Mouse (Mus musculus) neural tube, embryonic 15.5 days (tissue): ENCODE results near the gene Wfdc15b. TPM values are rescaled to one million over a fixed set of nuclear protein-coding genes. Genes with fewer than 3 reads are reported as not detected.
"Not testable (repeated sequence)": the region's sequence is repeated elsewhere in the genome, so short reads cannot be mapped to it uniquely, and the experiment has no call there.

ENCODE experiments used
- ATAC-seq: fragments of 200-750 bp; cut with Nextera tagmentation; 2 replicates; pipeline ENCODE4 v1.8.0; 2017; ENCODE audit warnings: mild to moderate bottlenecking, moderate TSS enrichment, moderate library complexity; ENCODE audit not compliant: low FRiP score
- H3K27ac ChIP-seq: fragments of 300-500 bp; sonication (generic); replicated peaks from 2 replicates; pipeline ENCODE4 v1.5.1; 2015; ENCODE audit warnings: mild to moderate bottlenecking, inconsistent platforms
- H3K27me3 ChIP-seq: fragments of 300-500 bp; sonication (generic); replicated peaks from 2 replicates; pipeline ENCODE4 v1.6.1; 2015; ENCODE audit warnings: inconsistent platforms
- H3K36me3 ChIP-seq: fragments of 300-500 bp; sonication (generic); 2 replicates; pipeline ENCODE4 v1.6.1; 2015; ENCODE audit warnings: inconsistent platforms
- H3K4me1 ChIP-seq: fragments of 300-500 bp; sonication (generic); 2 replicates; pipeline ENCODE4 v1.6.1; 2015; ENCODE audit warnings: inconsistent platforms
- H3K4me2 ChIP-seq: fragments of 300-500 bp; sonication (generic); 2 replicates; pipeline ENCODE4 v1.6.1; 2015; ENCODE audit warnings: inconsistent platforms, mild to moderate bottlenecking, moderate library complexity
- H3K4me3 ChIP-seq: fragments of 300-500 bp; sonication (generic); replicated peaks from 2 replicates; pipeline ENCODE4 v1.5.1; 2015; ENCODE audit warnings: mild to moderate bottlenecking, inconsistent platforms
- H3K9ac ChIP-seq: fragments of 300-500 bp; sonication (generic); replicated peaks from 2 replicates; pipeline ENCODE4 v1.6.1; 2015; ENCODE audit warnings: mild to moderate bottlenecking, inconsistent platforms
- H3K9me3 ChIP-seq: fragments of 300-500 bp; sonication (generic); replicated peaks from 2 replicates; pipeline ENCODE4 v1.6.1; 2016; ENCODE audit warnings: inconsistent platforms
- WGBS: fragments of 180-500 bp; shearing (Covaris S2); methylation state at CpG from one replicate; pipeline ENCODE4 v1.1.7; 2015; ENCODE audit warnings: mixed read lengths; 5-methylcytosine and 5-hydroxymethylcytosine counted together
- polyA plus RNA-seq: library from polyadenylated mRNA; unstranded; fragments of >200 nt; fragmentation: Nextera tagmentation; extraction: Ambion mirVana; gene quantifications from 2 replicates; pipeline ENCODE4 v1.2.1, GENCODE M21; 2015

Gene Wfdc15b
- polyA plus RNA-seq = 2.5 TPM in 1 of 2 replicates, not detected in the other

DNA sequence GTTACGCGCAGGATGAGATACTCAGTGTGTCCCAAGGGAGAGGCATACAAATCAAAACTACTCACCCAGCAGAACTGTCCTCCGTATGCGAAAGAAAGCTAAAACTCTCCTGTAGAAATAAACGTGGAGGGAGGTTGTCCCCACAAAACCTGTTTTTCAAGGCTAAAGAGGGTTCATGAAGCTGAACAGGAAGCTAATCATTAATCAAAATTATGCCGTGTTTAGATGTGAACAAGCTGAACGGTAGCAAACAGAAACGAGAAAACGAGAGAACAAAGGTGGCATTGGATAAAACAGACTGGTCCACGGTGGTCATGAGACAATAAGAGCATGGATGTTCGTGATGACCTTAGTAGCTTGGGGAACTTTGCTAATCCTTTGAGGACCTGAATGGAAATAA, at the start of gene Wfdc15b:
Gene Wfdc15b, minus strand, starts transcription at position 139 of the 400 bp plus-strand sequence.
- H3K4me2 ChIP-seq = no peak within 1 kb of the TSS
- no peak for ATAC-seq
- no peak within 1 kb of the TSS for H3K9ac ChIP-seq
- H3K27me3 ChIP-seq = no peaks in the 10 kb centered on the region
- H3K4me1 ChIP-seq = no peaks in the 10 kb centered on the region
- no peak within 1 kb of the TSS for H3K27ac ChIP-seq
- H3K4me3 ChIP-seq = no peak within 1 kb of the TSS
- H3K9me3 ChIP-seq = no peaks in the 10 kb centered on the region
- H3K36me3 ChIP-seq = no peaks in the 10 kb centered on the region
- 79% methylated on average over 11 of the region's 11 CpGs for WGBS

DNA sequence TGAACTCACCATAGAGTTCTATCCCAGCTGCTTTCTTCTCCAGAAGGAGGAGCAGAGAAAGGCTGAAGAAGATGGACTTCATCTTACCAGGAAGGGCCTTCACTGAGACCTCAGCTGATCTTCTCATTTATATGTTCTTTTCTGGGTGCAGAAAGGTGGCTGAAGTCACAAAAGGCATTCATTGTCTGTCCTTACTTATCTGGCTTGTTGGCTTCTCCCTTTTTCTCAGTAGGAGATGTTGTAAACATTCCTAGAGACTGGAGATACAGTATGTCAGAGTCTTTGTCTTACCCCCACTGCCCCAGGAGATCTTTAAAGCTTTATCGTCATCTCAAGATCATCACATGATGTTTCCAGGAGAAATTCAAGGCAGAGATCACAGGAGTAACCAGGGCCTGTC, 35.1 kb upstream of the Wfdc15b start, which contains the start of gene Svs3b:
Gene Svs3b, minus strand, starts transcription at position 101 of the 400 bp plus-strand sequence.
- WGBS = 44% methylated on average over 1 of the region's 1 CpGs

DNA sequence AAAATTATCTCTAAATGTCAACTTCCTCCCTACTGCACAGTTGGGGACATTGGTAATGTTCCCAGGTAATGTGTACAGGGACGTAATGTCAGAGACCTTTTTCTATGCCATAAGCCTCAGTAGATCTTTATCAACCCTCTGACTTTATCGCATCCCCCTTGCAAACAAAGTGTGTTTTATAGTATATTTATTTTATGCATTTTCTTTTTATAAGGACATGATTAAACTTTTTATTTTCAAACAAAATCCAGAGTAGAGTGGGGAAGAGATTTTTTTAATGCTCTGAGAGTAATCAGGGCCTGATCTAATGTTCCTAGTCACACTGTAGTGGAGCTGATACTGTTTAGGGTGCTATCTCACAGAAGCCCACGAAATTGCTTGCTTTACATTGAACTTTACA, 16.9 kb upstream of the Wfdc15b start, which contains the start of gene Svs2:
Gene Svs2, minus strand, starts transcription at position 101 of the 400 bp plus-strand sequence.
- H3K4me1 ChIP-seq = no peaks in the 10 kb centered on the region
- 89% methylated on average over 3 of the region's 3 CpGs for WGBS
- H3K4me3 ChIP-seq = no peak within 1 kb of the TSS
- no peak within 1 kb of the TSS for H3K4me2 ChIP-seq
- no peak for ATAC-seq
- no peak within 1 kb of the TSS for H3K9ac ChIP-seq
- no peaks in the 10 kb centered on the region for H3K27me3 ChIP-seq
- no peaks in the 10 kb centered on the region for H3K36me3 ChIP-seq
- no peaks in the 10 kb centered on the region for H3K9me3 ChIP-seq
- no peak within 1 kb of the TSS for H3K27ac ChIP-seq

More for the DNA sequence above, 35.1 kb upstream of the Wfdc15b start, which contains the start of gene Svs3b:
- not testable (repeated sequence) for H3K9me3 ChIP-seq, H3K36me3 ChIP-seq, ATAC-seq, H3K4me1 ChIP-seq, H3K27me3 ChIP-seq, H3K4me3 ChIP-seq, H3K27ac ChIP-seq, H3K9ac ChIP-seq, H3K4me2 ChIP-seq

DNA sequence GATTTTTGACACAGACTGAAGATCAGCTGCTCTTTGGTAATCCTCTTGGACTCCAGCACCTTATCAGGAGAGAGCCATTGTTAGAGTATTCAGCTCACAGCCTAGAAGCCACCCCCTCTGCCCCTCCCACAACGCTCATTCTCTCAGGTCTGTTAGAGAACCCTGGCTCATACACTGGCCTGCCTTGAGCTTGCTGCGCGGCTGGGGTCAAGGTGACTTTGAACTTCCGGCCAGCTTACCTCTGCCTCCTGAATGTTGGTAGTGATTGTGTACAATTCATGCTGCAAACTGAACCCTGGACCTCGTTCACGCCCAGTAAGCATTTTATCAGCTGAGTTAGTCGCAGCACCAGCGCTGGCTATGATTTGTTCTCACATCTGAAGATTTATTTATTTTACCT, 11.2 kb upstream of the Wfdc15b start:
- no peak overlapping the region for H3K4me2 ChIP-seq
- no peak overlapping the region for H3K27ac ChIP-seq
- H3K4me3 ChIP-seq = no peak overlapping the region
- no peaks in the 10 kb centered on the region for H3K27me3 ChIP-seq
- H3K4me1 ChIP-seq = no peaks in the 10 kb centered on the region
- no peaks in the 10 kb centered on the region for H3K9me3 ChIP-seq
- H3K9ac ChIP-seq = no peak overlapping the region
- 93% methylated on average over 8 of the region's 8 CpGs for WGBS
- no peak for ATAC-seq
- no peaks in the 10 kb centered on the region for H3K36me3 ChIP-seq

DNA sequence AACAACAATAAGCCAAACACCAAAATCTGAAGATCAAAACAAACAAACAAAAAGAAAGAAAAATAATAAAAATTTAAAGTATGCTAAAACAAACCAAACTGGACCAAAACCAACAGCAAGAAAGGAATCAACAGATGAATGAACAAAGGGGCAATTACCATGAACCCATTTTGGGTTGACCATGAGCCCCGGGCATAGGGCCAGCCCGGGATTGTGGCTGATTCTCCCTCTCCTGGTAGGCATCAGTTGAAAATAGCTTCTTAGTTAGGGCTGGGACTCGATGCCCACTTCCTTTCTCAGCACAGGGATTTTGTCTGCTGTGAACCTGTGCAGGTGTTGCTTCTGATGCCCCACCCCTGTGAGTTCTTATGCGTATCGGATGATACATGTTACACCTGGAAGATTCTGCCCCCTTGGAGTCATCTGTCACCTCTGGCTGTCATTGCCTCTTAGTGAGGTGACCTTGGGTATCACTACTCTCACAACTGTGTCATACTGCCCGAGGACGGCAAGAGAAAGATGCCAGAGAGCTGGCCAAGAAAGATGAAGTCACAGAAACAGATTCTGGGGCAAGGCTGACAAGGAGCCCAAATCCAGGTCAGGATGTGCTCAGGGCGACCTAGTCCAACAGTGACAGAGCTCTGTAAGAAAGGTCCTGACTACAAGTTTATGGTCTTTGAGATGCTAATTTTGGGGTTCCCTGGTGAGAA, 7.1 kb upstream of the Wfdc15b start:
- Histone ChIP-seq H3K27me3 (no peaks in the 10 kb centered on the region), H3K9me3 (no peaks in the 10 kb centered on the region), H3K27ac (no peak overlapping the region), H3K9ac (no peak overlapping the region), H3K4me2 (no peak overlapping the region), H3K36me3 (no peaks in the 10 kb centered on the region), H3K4me1 (no peaks in the 10 kb centered on the region), H3K4me3 (no peak overlapping the region)
- 88% methylated on average over 8 of the region's 8 CpGs for WGBS
- no peak for ATAC-seq

DNA sequence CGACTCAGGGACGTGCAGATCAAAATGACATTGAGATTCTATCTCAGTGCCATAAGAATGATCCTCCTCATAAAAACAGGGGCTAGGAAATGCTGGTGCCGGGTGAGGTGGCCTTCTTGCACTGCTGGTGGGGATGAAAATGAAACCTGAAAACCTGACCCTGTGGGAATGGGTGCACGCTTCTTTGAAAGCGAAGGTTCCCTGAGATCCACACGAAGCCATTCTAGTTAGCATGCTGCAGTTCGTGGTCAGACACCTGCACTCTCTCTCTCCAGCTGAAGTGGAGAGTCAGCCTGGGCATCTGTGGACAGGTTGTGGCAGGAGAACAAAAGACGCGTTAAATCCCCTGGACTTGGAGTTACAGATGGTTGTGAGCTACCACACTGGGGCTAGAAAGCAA, 2.2 kb downstream of the Wfdc15b start:
- no peak overlapping the region for H3K4me3 ChIP-seq
- no peak overlapping the region for H3K4me2 ChIP-seq
- no peaks in the 10 kb centered on the region for H3K9me3 ChIP-seq
- no peak for ATAC-seq
- no peaks in the 10 kb centered on the region for H3K36me3 ChIP-seq
- WGBS = 91% methylated on average over 9 of the region's 9 CpGs
- H3K27me3 ChIP-seq = no peaks in the 10 kb centered on the region
- no peak overlapping the region for H3K27ac ChIP-seq
- no peak overlapping the region for H3K9ac ChIP-seq
- H3K4me1 ChIP-seq = no peaks in the 10 kb centered on the region

DNA sequence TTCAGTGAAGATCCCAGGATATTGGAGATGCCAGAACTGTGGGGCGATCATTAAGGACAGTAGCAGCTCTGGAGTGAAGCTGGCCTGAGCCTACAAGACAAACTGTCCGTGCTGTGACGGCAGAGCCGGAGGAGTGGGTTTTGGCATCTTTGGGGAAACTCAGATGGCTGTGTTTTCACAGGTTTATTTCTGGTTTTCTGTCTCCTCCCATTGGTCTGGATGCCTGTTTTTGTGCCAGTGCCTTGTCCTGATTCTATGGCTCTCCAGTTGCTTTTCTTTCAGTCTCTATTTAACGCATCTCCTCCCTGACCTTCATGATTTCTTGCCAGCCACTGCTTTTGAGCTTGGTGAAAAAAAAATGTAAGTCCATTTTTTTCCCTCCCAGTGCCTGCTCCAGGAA, 8.7 kb downstream of the Wfdc15b start:
- Histone ChIP-seq H3K36me3 (no peaks in the 10 kb centered on the region), H3K4me2 (no peak overlapping the region), H3K27ac (no peak overlapping the region), H3K27me3 (no peaks in the 10 kb centered on the region), H3K4me3 (no peak overlapping the region), H3K9me3 (no peaks in the 10 kb centered on the region), H3K9ac (no peak overlapping the region), H3K4me1 (no peaks in the 10 kb centered on the region)
- no peak for ATAC-seq
- WGBS = 84% methylated on average over 5 of the region's 5 CpGs

DNA sequence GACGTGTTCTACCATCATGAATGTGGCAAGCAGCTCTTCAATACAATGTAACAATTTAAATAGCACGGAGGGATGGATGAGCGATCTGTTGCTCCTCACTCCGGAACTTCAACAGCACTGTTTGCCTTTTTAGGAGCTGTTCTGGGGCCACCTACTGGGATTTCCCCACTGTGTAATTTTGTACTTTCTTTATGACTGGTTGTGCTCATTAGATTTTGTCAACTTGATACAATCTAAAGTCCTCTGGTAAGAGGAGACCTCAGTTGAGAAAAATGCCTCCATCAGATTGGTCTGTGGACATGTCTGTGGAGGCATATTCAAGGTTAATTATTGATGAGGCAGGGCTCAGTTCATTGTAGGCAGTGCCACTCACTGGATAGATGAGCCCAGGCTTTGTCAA, 10.6 kb downstream of the Wfdc15b start:
- H3K27me3 ChIP-seq = no peaks in the 10 kb centered on the region
- no peaks in the 10 kb centered on the region for H3K9me3 ChIP-seq
- no peak overlapping the region for H3K9ac ChIP-seq
- 87% methylated on average over 4 of the region's 4 CpGs for whole genome bisulfite sequencing
- no peaks in the 10 kb centered on the region for H3K36me3 ChIP-seq
- no peaks in the 10 kb centered on the region for H3K4me1 ChIP-seq
- no peak overlapping the region for H3K4me3 ChIP-seq
- no peak overlapping the region for H3K4me2 ChIP-seq
- no peak overlapping the region for H3K27ac ChIP-seq
- no peak for ATAC-seq

DNA sequence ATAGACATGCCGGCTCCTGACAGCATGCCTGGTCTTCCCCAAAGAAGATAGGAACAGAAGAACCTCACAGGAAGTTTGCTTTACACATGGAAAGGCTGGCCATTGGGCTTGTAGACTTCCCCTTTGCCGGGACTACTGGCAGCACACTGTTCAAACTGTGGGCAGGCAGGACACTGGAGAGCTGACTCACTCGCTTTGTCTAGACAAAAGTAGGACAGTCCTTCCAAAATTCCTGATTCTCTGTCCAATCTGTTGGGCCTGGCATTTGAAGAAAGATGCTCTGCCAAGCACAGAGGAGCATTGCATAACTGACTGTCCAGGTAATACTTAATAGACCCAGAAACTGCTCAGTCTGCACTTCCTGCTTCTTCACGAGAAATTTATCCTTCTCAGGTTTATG, 14.8 kb downstream of the Wfdc15b start:
- H3K4me1 ChIP-seq = no peaks in the 10 kb centered on the region
- H3K9ac ChIP-seq = no peak overlapping the region
- no peaks in the 10 kb centered on the region for H3K27me3 ChIP-seq
- no peaks in the 10 kb centered on the region for H3K36me3 ChIP-seq
- no peak for ATAC-seq
- no peak overlapping the region for H3K4me2 ChIP-seq
- no peak overlapping the region for H3K27ac ChIP-seq
- 88% methylated on average over 4 of the region's 4 CpGs for WGBS
- H3K4me3 ChIP-seq = no peak overlapping the region
- H3K9me3 ChIP-seq = no peaks in the 10 kb centered on the region

DNA sequence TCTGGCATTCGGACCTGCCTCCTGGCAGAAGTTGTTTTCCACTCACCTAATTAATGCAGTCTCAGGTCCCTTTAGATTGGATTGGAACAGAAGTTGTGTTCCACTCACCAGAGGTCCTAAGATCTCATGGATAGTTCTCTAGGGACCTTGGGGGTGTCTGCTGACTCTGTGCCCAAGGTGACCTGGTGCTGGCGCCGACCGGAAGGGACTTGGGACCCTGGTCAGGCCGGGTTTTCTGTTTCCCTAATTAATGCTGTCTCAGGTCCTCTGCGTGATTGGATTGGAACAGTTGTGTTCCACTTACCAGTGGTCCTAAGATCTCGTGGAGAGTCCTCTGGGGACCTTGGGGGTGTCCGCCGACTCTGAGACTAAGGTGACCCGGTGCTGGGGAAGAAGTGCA, 15.4 kb downstream of the Wfdc15b start:
- H3K9me3 ChIP-seq, ATAC-seq, H3K4me2 ChIP-seq, H3K4me3 ChIP-seq, H3K9ac ChIP-seq, H3K36me3 ChIP-seq, H3K27me3 ChIP-seq, H3K4me1 ChIP-seq, H3K27ac ChIP-seq: not testable (repeated sequence)
- 97% methylated on average over 10 of the region's 10 CpGs for WGBS

DNA sequence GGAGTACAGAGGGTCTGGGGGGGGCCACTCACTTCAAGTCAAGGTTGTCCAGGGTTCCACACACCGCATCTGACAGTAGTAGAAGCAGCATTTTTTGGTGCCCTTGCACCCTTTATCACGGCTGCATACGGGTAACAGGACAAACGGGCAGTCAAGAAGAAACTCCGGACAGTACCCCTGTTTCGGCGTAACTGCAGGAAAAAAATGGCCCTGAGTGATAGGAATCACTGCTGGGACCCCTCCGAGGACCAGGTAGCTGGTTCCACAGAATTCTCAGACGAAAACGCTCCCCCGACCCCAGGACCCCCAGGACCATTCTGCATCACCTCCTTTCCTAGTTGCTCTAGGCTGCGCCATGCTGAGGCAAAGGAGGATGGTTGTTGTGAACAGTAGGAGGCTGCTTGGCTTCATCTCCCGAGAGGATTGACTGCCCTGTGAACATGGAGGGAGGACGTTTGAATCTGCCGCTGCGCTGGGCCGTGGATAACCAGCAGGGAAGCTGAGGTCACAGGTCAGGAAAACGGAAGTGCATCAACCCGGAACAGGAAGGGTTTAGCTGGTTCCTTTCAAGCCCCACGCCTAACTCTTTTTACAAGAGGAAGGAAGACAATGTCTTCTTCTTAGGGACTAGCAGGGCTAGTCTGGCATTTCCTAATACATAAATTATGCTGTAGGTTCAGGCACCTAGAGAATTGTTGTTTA, 21.7 kb downstream of the Wfdc15b start, which contains the start of gene Wfdc15a:
Gene Wfdc15a, minus strand, starts transcription at position 505 of the 702 bp plus-strand sequence.
- ATAC-seq = no peak
- no peaks in the 10 kb centered on the region for H3K36me3 ChIP-seq
- no peaks in the 10 kb centered on the region for H3K4me1 ChIP-seq
- H3K4me3 ChIP-seq = no peak within 1 kb of the TSS
- H3K9ac ChIP-seq = no peak within 1 kb of the TSS
- H3K27me3 ChIP-seq = no peaks in the 10 kb centered on the region
- H3K9me3 ChIP-seq = no peaks in the 10 kb centered on the region
- WGBS = 83% methylated on average over 20 of the region's 20 CpGs
- no peak within 1 kb of the TSS for H3K27ac ChIP-seq
- no peak within 1 kb of the TSS for H3K4me2 ChIP-seq

DNA sequence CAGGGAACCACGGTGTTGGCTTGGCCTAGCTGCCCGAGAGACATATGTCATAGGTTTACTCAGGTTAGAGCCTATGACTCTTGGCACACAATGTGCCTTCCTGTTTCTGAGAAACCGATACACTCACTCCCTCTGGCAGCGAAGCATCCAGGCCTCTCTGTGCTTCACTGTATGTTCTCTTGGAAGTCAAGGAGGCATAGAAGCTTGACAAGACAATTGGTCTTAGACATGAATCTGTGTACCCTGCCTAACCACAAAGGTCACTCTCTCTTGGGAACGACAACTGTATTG, 24.8 kb downstream of the Wfdc15b start:
- 88% methylated on average over 5 of the region's 5 CpGs for WGBS
- Histone ChIP-seq H3K36me3 (no peaks in the 10 kb centered on the region), H3K4me1 (no peaks in the 10 kb centered on the region), H3K4me3 (no peak overlapping the region), H3K27ac (no peak overlapping the region), H3K27me3 (no peaks in the 10 kb centered on the region), H3K9ac (no peak overlapping the region), H3K4me2 (no peak overlapping the region), H3K9me3 (no peaks in the 10 kb centered on the region)
- no peak for ATAC-seq
